ENCODE assay signal across 35 mouse cellular contexts in genomic region chr11:35163396-35163795, GRCm38 (mm10). TPM values are rescaled to one million over a fixed set of nuclear protein-coding genes. Genes with fewer than 3 reads are reported as not detected.
"Had no signal": no experiment of that assay in that cellular context is flagged by ENCODE, and none has a peak within 500 bp of the region (broad histone marks: within the 10 kb centered on the region; RNA-seq: fewer than 3 reads in every experiment).

No protein-coding gene starts in this region.

- H3K4me1 ChIP-seq: heart, embryonic 15.5 days; hindbrain, embryonic 12.5 days; hindbrain, embryonic 13.5 days; hindbrain, embryonic 15.5 days; intestine, embryonic 15.5 days; kidney, embryonic 15.5 days had no signal

- H3K4me2 ChIP-seq: heart, embryonic 11.5 days; heart, embryonic 12.5 days; heart, embryonic 13.5 days; heart, embryonic 15.5 days; hindbrain, embryonic 12.5 days; hindbrain, embryonic 13.5 days; hindbrain, embryonic 14.5 days; hindbrain, embryonic 15.5 days; intestine, embryonic 15.5 days; kidney, embryonic 15.5 days had no signal

- H3K36me3 ChIP-seq: heart, embryonic 12.5 days; heart, embryonic 13.5 days; heart, embryonic 15.5 days; hindbrain, embryonic 10.5 days; hindbrain, embryonic 12.5 days; hindbrain, embryonic 13.5 days; hindbrain, embryonic 15.5 days; intestine, embryonic 15.5 days; kidney, embryonic 15.5 days had no signal

- ATAC-seq: hindbrain, embryonic 16.5 days; hindbrain, postnatal 0 days; inflammation-experienced regulatory T-cells, adult 6 months; intestine, embryonic 15.5 days; intestine, embryonic 16.5 days; intestine, postnatal 0 days had no signal

- H3K9ac ChIP-seq: heart, embryonic 12.5 days; heart, embryonic 13.5 days; heart, embryonic 15.5 days; hindbrain, embryonic 12.5 days; hindbrain, embryonic 13.5 days; hindbrain, embryonic 14.5 days; hindbrain, embryonic 15.5 days; intestine, embryonic 15.5 days; kidney, embryonic 15.5 days had no signal

- H3K27ac ChIP-seq: heart, embryonic 10.5 days; heart, embryonic 13.5 days; heart, embryonic 15.5 days; hindbrain, embryonic 10.5 days; hindbrain, embryonic 12.5 days; hindbrain, embryonic 13.5 days; hindbrain, embryonic 14.5 days; hindbrain, embryonic 15.5 days; hindbrain, postnatal 0 days; intestine, embryonic 15.5 days; kidney, embryonic 15.5 days; kidney, postnatal 0 days; left cerebral cortex, adult 2 months had no signal

- H3K9me3 ChIP-seq: heart, embryonic 10.5 days; heart, embryonic 12.5 days; heart, embryonic 13.5 days; heart, embryonic 15.5 days; hindbrain, embryonic 10.5 days; hindbrain, embryonic 12.5 days; hindbrain, embryonic 15.5 days; intestine, embryonic 15.5 days; kidney, embryonic 15.5 days had no signal

- DNase-seq: heart, postnatal 14 days; heart, postnatal 36 days; heart, postnatal 4 days; kidney, adult 11 months; kidney, adult 18-20 months; kidney, adult 2 months; kidney, adult 8-10 months; kidney, adult 9 months; kidney, postnatal 10 days; kidney, postnatal 14 days; kidney, postnatal 25 days; kidney, postnatal 36 days; kidney, postnatal 4 days; layer of hippocampus, adult 9-11 months; layer of hippocampus, postnatal 36 days had no signal

- H3K27me3 ChIP-seq: heart, embryonic 12.5 days; heart, embryonic 13.5 days; heart, embryonic 15.5 days; hindbrain, embryonic 12.5 days; hindbrain, embryonic 13.5 days; hindbrain, embryonic 15.5 days; intestine, embryonic 15.5 days; kidney, embryonic 15.5 days had no signal

- H3K4me3 ChIP-seq: heart, embryonic 10.5 days; heart, embryonic 12.5 days; heart, embryonic 13.5 days; heart, embryonic 15.5 days; hindbrain, embryonic 10.5 days; hindbrain, embryonic 12.5 days; hindbrain, embryonic 13.5 days; hindbrain, embryonic 15.5 days; intestine, embryonic 15.5 days; kidney, embryonic 15.5 days; left cerebral cortex, adult 2 months had no signal

RNA-seq across cellular contexts. Expression of gene Slit3, which starts 42.4 kb away (rescaled TPM):
- total RNA-seq: hematopoietic stem cell, adult 5-6 weeks had no signal
- polyA plus RNA-seq: inflammation-experienced regulatory T-cells, adult 6 months had no signal
